8 mouse cellular contexts compared by ENCODE assay signal in genomic region chr12:52010630-52010961, GRCm38 (mm10). TPM values are rescaled to one million over a fixed set of nuclear protein-coding genes. Genes with fewer than 3 reads are reported as not detected.
DNase-seq lines count a peak whose midpoint lies in the region; ATAC-seq and TF ChIP-seq lines count a peak whose summit lies in the region.
"Had no signal": no experiment of that assay in that cellular context is flagged by ENCODE, and none has a peak within 500 bp of the region (broad histone marks: within the 10 kb centered on the region; RNA-seq: fewer than 3 reads in every experiment).

No protein-coding gene starts in this region.

- H3K27me3 ChIP-seq in liver, postnatal 0 days (ENCODE audit: insufficient read depth, low read length) = no peaks in the 10 kb centered on the region
- no peaks in the 10 kb centered on the region for H3K27me3 ChIP-seq in liver, embryonic 11.5 days (replicated peaks; ENCODE audit: control insufficient read depth, insufficient read depth, low read length)
- no peaks in the 10 kb centered on the region for H3K27me3 ChIP-seq in hindbrain, embryonic 11.5 days (ENCODE audit: control insufficient read depth, insufficient read depth, low read length)
- H3K27me3 ChIP-seq: liver, embryonic 13.5 days had no signal

- DNase-seq in liver, postnatal 0 days = no peak
- DNase-seq in liver, embryonic 11.5 days (ENCODE audit: low spot score) = no peak
- DNase-seq in c-Kit-positive CD71-negative TER-119-negative erythroid progenitor cells, embryonic 14.5 days (ENCODE audit: low read depth) = peak; percentile 32
- peak; percentile 66 for DNase-seq in hindbrain, embryonic 11.5 days (ENCODE audit: low spot score)
- DNase-seq in retina, adult 2 months (ENCODE audit: low read depth, low spot score) = peak; percentile 36
- DNase-seq in spleen, postnatal 36 days (ENCODE audit: low spot score in 2 of 2) = no peak
- DNase-seq: liver, embryonic 13.5 days had no signal

- H3K36me3 ChIP-seq in liver, postnatal 0 days (replicated peaks; ENCODE audit: insufficient read depth, low read length) = no peaks in the 10 kb centered on the region
- no peaks in the 10 kb centered on the region for H3K36me3 ChIP-seq in liver, embryonic 11.5 days (ENCODE audit: control insufficient read depth, insufficient read depth, low read length)
- no peaks in the 10 kb centered on the region for H3K36me3 ChIP-seq in hindbrain, embryonic 11.5 days (ENCODE audit: control insufficient read depth, insufficient read depth, low read length)
- H3K36me3 ChIP-seq: liver, embryonic 13.5 days had no signal

- no peak overlapping the region for H3K4me3 ChIP-seq in liver, postnatal 0 days (ENCODE audit: low read depth, low read length)
- H3K4me3 ChIP-seq in liver, embryonic 11.5 days (ENCODE audit: low read depth, low read length) = no peak overlapping the region
- no peak overlapping the region for H3K4me3 ChIP-seq in hindbrain, embryonic 11.5 days (ENCODE audit: low read depth, low read length)
- H3K4me3 ChIP-seq: liver, embryonic 13.5 days had no signal

- no peak for TF ChIP-seq EP300 in liver, postnatal 0 days (IDR thresholded peaks at IDR 0.05; ENCODE audit: low read depth)

- H3K4me1 ChIP-seq in liver, postnatal 0 days (ENCODE audit: insufficient read depth) = 0 out of 2 replicates have a peak, but pooled peaks cover 3% of the 10 kb centered on the region
- H3K4me1 ChIP-seq in liver, embryonic 11.5 days (replicated peaks; ENCODE audit: control insufficient read depth, insufficient read depth, low read length) = no peaks in the 10 kb centered on the region; the same call in 1 of the 2 replicates
- H3K4me1 ChIP-seq in hindbrain, embryonic 11.5 days (replicated peaks; ENCODE audit: control insufficient read depth, insufficient read depth, low read length) = no peaks in the 10 kb centered on the region

- ATAC-seq in liver, postnatal 0 days = no peak
- ATAC-seq in liver, embryonic 11.5 days (replicated peaks; ENCODE audit: low FRiP score) = no peak
- no peak for ATAC-seq in hindbrain, embryonic 11.5 days (ENCODE audit: low FRiP score)
- no peak for ATAC-seq in activated CD4-positive, CD25-positive, alpha-beta regulatory T cell, adult 4 months

- no peak overlapping the region for H3K27ac ChIP-seq in liver, postnatal 0 days (ENCODE audit: low read depth)
- H3K27ac ChIP-seq in liver, embryonic 11.5 days (ENCODE audit: low read depth, low read length) = no peak overlapping the region
- H3K27ac ChIP-seq in hindbrain, embryonic 11.5 days (ENCODE audit: low read depth, low read length) = peak overlapping the region; percentile 51
- H3K27ac ChIP-seq: liver, embryonic 13.5 days had no signal

- no peak overlapping the region for H3K9ac ChIP-seq in liver, postnatal 0 days (replicated peaks)
- H3K9ac ChIP-seq in liver, embryonic 11.5 days (ENCODE audit: low read depth, low read length) = no peak overlapping the region
- H3K9ac ChIP-seq in hindbrain, embryonic 11.5 days (ENCODE audit: low read depth, low read length) = no peak overlapping the region
- H3K9ac ChIP-seq: liver, embryonic 13.5 days had no signal

- no peaks in the 10 kb centered on the region for H3K9me3 ChIP-seq in liver, postnatal 0 days (ENCODE audit: low read length)
- H3K9me3 ChIP-seq in liver, embryonic 11.5 days (ENCODE audit: control insufficient read depth, low read length) = no peaks in the 10 kb centered on the region
- H3K9me3 ChIP-seq in hindbrain, embryonic 11.5 days (ENCODE audit: control insufficient read depth, low read length) = no peaks in the 10 kb centered on the region
- H3K9me3 ChIP-seq: liver, embryonic 13.5 days had no signal

- 52% methylated on average over 2 of the region's 2 CpGs for WGBS in liver, postnatal 0 days (ENCODE audit: insufficient replicate concordance)
- 55% methylated on average over 2 of the region's 2 CpGs for WGBS in liver, embryonic 11.5 days
- WGBS in hindbrain, embryonic 11.5 days = 61% methylated on average over 2 of the region's 2 CpGs

- peak; percentile 54 for TF ChIP-seq CTCF in liver, postnatal 0 days (IDR thresholded peaks at IDR 0.05; ENCODE audit: low read depth)

- H3K4me2 ChIP-seq in liver, postnatal 0 days (ENCODE audit: low read depth, low read length) = no peak overlapping the region
- no peak overlapping the region for H3K4me2 ChIP-seq in liver, embryonic 11.5 days
- H3K4me2 ChIP-seq in hindbrain, embryonic 11.5 days (replicated peaks; ENCODE audit: low read depth, low read length) = 0 out of 2 replicates have a peak overlapping the region, but pooled peaks have one; percentile 23
- H3K4me2 ChIP-seq: liver, embryonic 13.5 days had no signal

RNA-seq across cellular contexts. Expression of gene Dtd2, which starts 4.3 kb away (rescaled TPM):
- 19.7 and 20.0 TPM in 2 replicates for polyA plus RNA-seq in liver, postnatal 0 days (2015; fragmentation: Nextera tagmentation; extraction: Ambion mirVana)
- polyA plus RNA-seq in liver, embryonic 11.5 days (2014; fragmentation: Nextera tagmentation; extraction: Ambion mirVana) = 31.0 and 33.1 TPM in 2 replicates
- polyA plus RNA-seq in hindbrain, embryonic 11.5 days (2014; fragmentation: Nextera tagmentation; extraction: Ambion mirVana) = 20.8 and 25.1 TPM in 2 replicates
- 10 to 100 TPM; 12.8 to 17.3 TPM for polyA plus RNA-seq in activated CD4-positive, CD25-positive, alpha-beta regulatory T cell, adult 4 months (2017; shearing (Covaris generic))

RNA-seq across cellular contexts. Expression of gene Gpr33, which starts 17.3 kb away (rescaled TPM):
- not detected in 2 replicates for polyA plus RNA-seq in liver, postnatal 0 days (2015; fragmentation: Nextera tagmentation; extraction: Ambion mirVana)
- polyA plus RNA-seq in liver, embryonic 11.5 days (2014; fragmentation: Nextera tagmentation; extraction: Ambion mirVana) = not detected in 2 replicates
- polyA plus RNA-seq in hindbrain, embryonic 11.5 days (2014; fragmentation: Nextera tagmentation; extraction: Ambion mirVana) = not detected in 2 replicates
- not detected for polyA plus RNA-seq in activated CD4-positive, CD25-positive, alpha-beta regulatory T cell, adult 4 months (2017; shearing (Covaris generic))
- polyA plus RNA-seq: liver, embryonic 13.5 days had no signal

RNA-seq across cellular contexts. Expression of gene Heatr5a, which starts 39.5 kb away (rescaled TPM):
- polyA plus RNA-seq in liver, postnatal 0 days (2015; fragmentation: Nextera tagmentation; extraction: Ambion mirVana) = 1.6 and 2.6 TPM in 2 replicates
- polyA plus RNA-seq in liver, embryonic 11.5 days (2014; fragmentation: Nextera tagmentation; extraction: Ambion mirVana) = 18.3 and 18.9 TPM in 2 replicates
- 8.4 and 8.8 TPM in 2 replicates for polyA plus RNA-seq in hindbrain, embryonic 11.5 days (2014; fragmentation: Nextera tagmentation; extraction: Ambion mirVana)
- 10 to 100 TPM in 1 of 2 experiments, 1 to 10 TPM in 1; 7.5 to 12.2 TPM for polyA plus RNA-seq in activated CD4-positive, CD25-positive, alpha-beta regulatory T cell, adult 4 months (2017; shearing (Covaris generic))

Comparison
In these comparisons a context has a peak if more than half of its experiments do, and no peak if none do; other contexts are left out.
1. DNase-seq: peak in c-Kit-positive CD71-negative TER-119-negative erythroid progenitor cells, embryonic 14.5 days (single experiment), hindbrain, embryonic 11.5 days (single experiment) and retina, adult 2 months (single experiment); none in liver, postnatal 0 days (single experiment), liver, embryonic 11.5 days (single experiment) and spleen, postnatal 36 days (0 of 2).